Mouse (Mus musculus) embryonic fibroblast, embryonic 13.5 days (primary cell): ENCODE measurements at regions not wholly inside any gene's neighbourhood (a gene's known extent, or its start where the extent isn't known, plus 50 kb on each side); places are given as distances from the start of the nearest gene placed in this dataset.
"Not testable (repeated sequence)": the region's sequence is repeated elsewhere in the genome, so short reads cannot be mapped to it uniquely, and the experiment has no call there.

Experiments used
- H3K27ac ChIP-seq: 2 replicates; pipeline ENCODE4 v1.5.1; 2012; ENCODE audit warnings: low read length, control low read depth, inconsistent platforms; ENCODE audit not compliant: insufficient read depth
- H3K4me1 ChIP-seq: 2 replicates; pipeline ENCODE4 v1.6.1; 2011; ENCODE audit warnings: low read length; ENCODE audit not compliant: control insufficient read depth, insufficient read depth
- H3K4me3 ChIP-seq: 2 replicates; pipeline ENCODE4 v1.5.1; 2011; ENCODE audit warnings: mild to moderate bottlenecking, control low read depth, low read length; ENCODE audit not compliant: insufficient read depth
- CTCF ChIP-seq: IDR thresholded peaks from 2 replicates; pipeline ENCODE4 v1.5.1; 2011; ENCODE audit warnings: mild to moderate bottlenecking, control low read depth, low read length, moderate library complexity, borderline replicate concordance; ENCODE audit not compliant: insufficient read depth
- POLR2A ChIP-seq: IDR thresholded peaks from 2 replicates; pipeline ENCODE4 v1.6.1; 2011; ENCODE audit warnings: low read depth, mild to moderate bottlenecking, control low read depth, low read length, moderate library complexity

GRCm38 (mm10) chr2:160530377-160530776, 115.3 kb upstream of the Top1 start:
- H3K27ac ChIP-seq = no peak overlapping the region
- no peak overlapping the region for H3K4me3 ChIP-seq
- peaks cover 8% of the 10 kb centered on the region; the same call in 1 of the 2 replicates for H3K4me1 ChIP-seq
- TF ChIP-seq CTCF (no peak), POLR2A (no peak)

GRCm38 (mm10) chr2:160537319-160537719, 108.4 kb upstream of the Top1 start:
- Histone ChIP-seq H3K4me1 (no peaks in the 10 kb centered on the region; the same call in 1 of the 2 replicates), H3K27ac (no peak overlapping the region)
- TF ChIP-seq CTCF (no peak), POLR2A (no peak)

GRCm38 (mm10) chr2:160545527-160545926, 100.2 kb upstream of the Top1 start:
- TF ChIP-seq POLR2A (no peak), CTCF (no peak)
- Histone ChIP-seq H3K4me3 (no peak overlapping the region), H3K4me1 (no peaks in the 10 kb centered on the region; the same call in 1 of the 2 replicates), H3K27ac (no peak overlapping the region)

More at GRCm38 (mm10) chr2:160537319-160537719, 108.4 kb upstream of the Top1 start:
- H3K4me3 ChIP-seq = no peak overlapping the region

GRCm38 (mm10) chr2:160552121-160552669, 93.5 kb upstream of the Top1 start:
- no peaks in the 10 kb centered on the region for H3K4me1 ChIP-seq
- H3K27ac ChIP-seq = no peak overlapping the region
- no peak overlapping the region for H3K4me3 ChIP-seq
- no peak for TF ChIP-seq CTCF
- TF ChIP-seq POLR2A = no peak

GRCm38 (mm10) chr2:160561711-160562110, 84.0 kb upstream of the Top1 start:
- TF ChIP-seq POLR2A (no peak), CTCF (no peak)
- Histone ChIP-seq H3K4me1 (no peaks in the 10 kb centered on the region), H3K4me3 (no peak overlapping the region), H3K27ac (no peak overlapping the region)

- Histone ChIP-seq H3K4me3 (no peak overlapping the region), H3K27ac (no peak overlapping the region), H3K4me1 (no peaks in the 10 kb centered on the region)
- TF ChIP-seq POLR2A (no peak), CTCF (no peak)
Measured at GRCm38 (mm10) chr2:160567813-160568212, 77.9 kb upstream of the Top1 start.

GRCm38 (mm10) chr2:160569496-160569895, 76.2 kb upstream of the Top1 start:
- no peak overlapping the region for H3K27ac ChIP-seq
- no peaks in the 10 kb centered on the region for H3K4me1 ChIP-seq
- H3K4me3 ChIP-seq = no peak overlapping the region
- TF ChIP-seq POLR2A = no peak
- TF ChIP-seq CTCF = no peak

- Histone ChIP-seq H3K27ac (no peak overlapping the region), H3K4me1 (no peaks in the 10 kb centered on the region), H3K4me3 (no peak overlapping the region)
- TF ChIP-seq CTCF (peak; percentile 98), POLR2A (no peak)
Measured at GRCm38 (mm10) chr2:160578384-160579320, 67.0 kb upstream of the Top1 start.

GRCm38 (mm10) chr2:160580250-160580649, 65.4 kb upstream of the Top1 start:
- Histone ChIP-seq H3K4me3 (no peak overlapping the region), H3K4me1 (no peaks in the 10 kb centered on the region), H3K27ac (no peak overlapping the region)
- TF ChIP-seq POLR2A = no peak
- no peak for TF ChIP-seq CTCF

- H3K27ac ChIP-seq = no peak overlapping the region
- no peaks in the 10 kb centered on the region for H3K4me1 ChIP-seq
Measured at GRCm38 (mm10) chr2:160581029-160581428, 64.7 kb upstream of the Top1 start.

GRCm38 (mm10) chr2:160583034-160583433, 62.7 kb upstream of the Top1 start:
- not testable (repeated sequence) for H3K4me3 ChIP-seq, H3K4me1 ChIP-seq, H3K27ac ChIP-seq

More at GRCm38 (mm10) chr2:160581029-160581428, 64.7 kb upstream of the Top1 start:
- no peak overlapping the region for H3K4me3 ChIP-seq
- TF ChIP-seq CTCF (no peak), POLR2A (no peak)
